Mouse (Mus musculus): Measurements from ENCODE around the gene Mapk10. TPM values are rescaled to one million over a fixed set of nuclear protein-coding genes. Genes with fewer than 3 reads are reported as not detected.

Mapk10 gene
- polyA plus RNA-seq, 1 experiment from 2014 or later = 132 TPM

DNA sequence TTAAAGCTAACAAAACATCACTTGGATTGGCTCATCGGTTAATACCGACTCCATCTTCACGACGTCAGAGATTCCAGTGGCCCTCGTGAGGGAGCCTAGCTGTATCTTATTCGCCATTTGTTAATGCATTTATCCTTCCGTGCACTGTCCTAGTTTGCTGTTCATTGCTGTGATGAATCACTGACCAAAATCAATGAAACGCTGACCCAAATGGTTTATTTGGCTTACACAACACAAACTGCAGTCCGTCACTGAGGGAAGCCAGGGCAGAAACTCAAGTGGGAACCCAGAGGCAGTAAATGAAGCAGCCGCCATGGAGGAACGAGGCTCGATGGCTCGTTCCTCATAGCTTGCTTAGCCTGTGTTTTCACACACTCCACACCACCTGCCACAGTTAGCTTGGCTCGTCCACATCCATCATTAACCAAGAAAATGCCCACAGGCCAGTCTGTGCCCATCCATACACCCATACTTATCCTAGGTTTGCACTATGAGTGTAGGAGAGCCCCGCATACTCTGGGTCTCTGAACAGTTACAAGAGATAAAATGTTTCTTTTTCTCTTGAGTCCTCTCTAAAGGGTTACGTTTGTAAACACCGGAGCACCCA is 140.0 kb downstream of the Mapk10 start:
- no peaks in the 10 kb centered on the region for H3K27me3 ChIP-seq (ENCODE audit: control insufficient read depth, insufficient read depth, low read depth, low read length)
- no peaks in the 10 kb centered on the region for H3K36me3 ChIP-seq (ENCODE audit: control insufficient read depth, insufficient read depth, low read length)
- H3K4me1 ChIP-seq (ENCODE audit: control insufficient read depth, insufficient read depth, low read length) = peaks cover 17% of the 10 kb centered on the region
- WGBS = 80% methylated on average over 17 of the region's 17 CpGs
- no peak overlapping the region for H3K4me2 ChIP-seq (ENCODE audit: low read length)
- H3K27ac ChIP-seq (ENCODE audit: low read length) = peak overlapping the region; percentile 66
- no peak overlapping the region for H3K4me3 ChIP-seq (ENCODE audit: low read depth, low read length)
- no peak for ATAC-seq
- H3K9me3 ChIP-seq (replicated peaks; ENCODE audit: control insufficient read depth, low read length, poor library complexity, severe bottlenecking) = no peaks in the 10 kb centered on the region
- no peak overlapping the region for H3K9ac ChIP-seq (ENCODE audit: low read depth, low read length)

DNA sequence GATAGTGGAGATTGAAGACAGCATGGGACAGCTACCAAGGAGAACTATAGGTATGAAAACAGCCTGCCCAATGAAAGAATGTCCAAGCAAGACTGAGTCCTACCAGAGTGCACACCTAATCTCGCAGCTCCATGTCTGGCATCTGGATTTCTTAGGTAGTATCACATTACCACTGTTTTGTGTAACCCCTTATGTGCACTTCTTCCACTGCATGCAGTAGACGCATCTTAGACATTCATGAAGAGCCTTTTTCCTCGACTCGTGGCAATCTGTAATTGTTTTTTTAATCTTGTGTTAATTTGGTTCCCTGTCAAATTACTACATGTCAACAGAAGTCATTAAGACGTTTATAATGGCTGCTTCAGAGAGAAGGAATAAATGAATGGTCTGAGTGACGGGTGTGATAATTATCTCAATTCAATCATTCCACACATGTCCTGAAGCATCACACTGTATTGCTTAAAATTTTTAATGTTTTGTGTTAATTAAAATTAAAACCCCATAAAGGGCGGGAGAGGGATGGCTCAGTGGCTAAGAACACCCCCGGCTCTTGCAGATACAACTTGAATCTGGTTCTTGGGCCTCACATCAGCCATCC is 160.7 kb downstream of the Mapk10 start:
- ATAC-seq = no peak
- no peak overlapping the region for H3K4me3 ChIP-seq (ENCODE audit: low read depth, low read length)
- no peak overlapping the region for H3K27ac ChIP-seq (ENCODE audit: low read length)
- no peaks in the 10 kb centered on the region for H3K9me3 ChIP-seq (replicated peaks; ENCODE audit: control insufficient read depth, low read length, poor library complexity, severe bottlenecking)
- H3K9ac ChIP-seq (ENCODE audit: low read depth, low read length) = no peak overlapping the region
- H3K4me1 ChIP-seq (ENCODE audit: control insufficient read depth, insufficient read depth, low read length) = no peaks in the 10 kb centered on the region; the same call in 1 of the 2 replicates
- H3K27me3 ChIP-seq (ENCODE audit: control insufficient read depth, insufficient read depth, low read depth, low read length) = no peaks in the 10 kb centered on the region
- no peak overlapping the region for H3K4me2 ChIP-seq (ENCODE audit: low read length)
- no peaks in the 10 kb centered on the region for H3K36me3 ChIP-seq (ENCODE audit: control insufficient read depth, insufficient read depth, low read length)
- 62% methylated on average over 8 of the region's 8 CpGs for WGBS

DNA sequence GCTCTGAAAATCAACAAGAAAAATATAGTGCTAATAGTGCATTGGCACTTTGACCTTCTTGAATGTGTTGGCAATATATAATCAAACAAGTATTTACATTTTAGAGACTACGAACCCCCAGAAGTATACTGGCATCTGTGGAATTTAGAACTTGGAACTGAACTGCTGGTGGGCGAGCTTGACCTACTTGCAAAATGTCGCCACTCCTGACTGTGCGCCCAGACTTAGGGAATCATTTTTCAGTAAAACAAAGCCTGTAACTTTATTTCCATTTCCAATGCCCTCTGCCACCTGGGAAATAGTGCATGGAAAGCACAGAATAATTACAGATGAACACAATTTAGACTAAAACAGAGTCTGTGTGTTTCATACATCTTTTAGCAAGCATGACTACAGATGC is 163.1 kb downstream of the Mapk10 start:
- H3K4me3 ChIP-seq (ENCODE audit: low read depth, low read length) = no peak overlapping the region
- H3K9ac ChIP-seq (ENCODE audit: low read depth, low read length) = no peak overlapping the region
- no peak overlapping the region for H3K4me2 ChIP-seq (ENCODE audit: low read length)
- H3K4me1 ChIP-seq (ENCODE audit: control insufficient read depth, insufficient read depth, low read length) = no peaks in the 10 kb centered on the region
- no peak for ATAC-seq
- 89% methylated on average over 4 of the region's 4 CpGs for WGBS
- H3K27ac ChIP-seq (ENCODE audit: low read length) = no peak overlapping the region
- no peaks in the 10 kb centered on the region for H3K36me3 ChIP-seq (ENCODE audit: control insufficient read depth, insufficient read depth, low read length)
- no peaks in the 10 kb centered on the region for H3K9me3 ChIP-seq (replicated peaks; ENCODE audit: control insufficient read depth, low read length, poor library complexity, severe bottlenecking)
- no peaks in the 10 kb centered on the region for H3K27me3 ChIP-seq (ENCODE audit: control insufficient read depth, insufficient read depth, low read depth, low read length)

DNA sequence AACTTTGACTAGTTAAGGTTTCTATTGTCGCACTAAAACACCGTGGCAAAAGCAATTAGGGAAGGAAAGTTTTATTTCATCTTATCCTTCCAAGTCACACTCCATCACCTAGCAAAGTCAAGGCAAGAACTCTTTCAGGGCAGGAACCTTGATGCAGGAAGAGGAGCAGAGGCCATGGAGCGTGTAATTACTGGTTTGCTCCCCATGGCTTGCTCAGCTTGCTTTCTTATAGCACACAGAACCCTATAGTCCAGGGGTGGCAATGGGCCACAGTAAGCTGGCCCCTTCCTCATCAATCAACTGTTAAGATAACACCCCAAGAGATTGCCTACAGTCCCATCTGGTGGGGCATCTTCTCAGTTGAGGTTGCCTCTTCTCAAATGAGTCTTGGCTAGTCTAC is 173.4 kb downstream of the Mapk10 start:
- no peak for ATAC-seq
- H3K27me3 ChIP-seq (ENCODE audit: control insufficient read depth, insufficient read depth, low read depth, low read length) = no peaks in the 10 kb centered on the region
- H3K4me1 ChIP-seq (ENCODE audit: control insufficient read depth, insufficient read depth, low read length) = no peaks in the 10 kb centered on the region
- 0 out of 2 replicates have a peak, but pooled peaks cover 5% of the 10 kb centered on the region for H3K36me3 ChIP-seq (ENCODE audit: control insufficient read depth, insufficient read depth, low read length)
- no peak overlapping the region for H3K4me2 ChIP-seq (ENCODE audit: low read length)
- no peaks in the 10 kb centered on the region for H3K9me3 ChIP-seq (replicated peaks; ENCODE audit: control insufficient read depth, low read length, poor library complexity, severe bottlenecking)
- H3K27ac ChIP-seq (ENCODE audit: low read length) = no peak overlapping the region
- H3K9ac ChIP-seq (ENCODE audit: low read depth, low read length) = no peak overlapping the region
- H3K4me3 ChIP-seq (ENCODE audit: low read depth, low read length) = no peak overlapping the region
- 96% methylated on average over 3 of the region's 3 CpGs for WGBS

DNA sequence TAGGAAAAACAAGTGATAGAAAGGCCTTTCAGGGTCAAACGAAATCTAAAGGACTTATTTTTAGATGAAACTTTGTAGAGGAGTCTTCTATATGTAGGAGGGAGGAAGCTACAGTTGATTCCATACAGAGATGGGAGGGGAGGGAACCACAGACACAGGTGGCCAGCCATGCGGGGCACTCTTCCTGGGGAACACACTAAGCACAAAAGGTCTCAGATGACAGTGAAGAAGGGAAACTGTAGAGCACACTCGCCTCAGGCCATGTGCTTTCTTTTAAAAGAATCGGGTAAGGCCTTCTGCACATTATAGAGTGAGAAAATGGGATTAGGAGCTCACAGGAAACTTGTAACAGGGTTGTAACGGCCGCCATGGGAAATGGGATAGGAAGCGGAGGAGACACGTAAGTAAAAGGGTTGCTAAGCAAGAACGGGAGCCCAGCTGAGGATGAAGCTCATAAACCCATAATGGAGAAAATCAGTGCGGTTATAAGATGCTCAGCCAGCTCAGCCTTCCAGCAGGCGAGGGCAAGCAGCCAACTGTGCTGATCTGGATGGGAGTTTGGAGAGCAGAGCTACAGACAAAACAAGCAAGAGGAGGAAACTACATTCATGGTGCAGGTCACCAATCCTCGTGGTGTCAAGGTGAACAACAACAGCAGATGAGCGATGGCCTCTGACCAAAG is 182.1 kb downstream of the Mapk10 start:
- Histone ChIP-seq H3K27ac (ENCODE audit: low read length) (no peak overlapping the region), H3K9me3 (replicated peaks; ENCODE audit: control insufficient read depth, low read length, poor library complexity, severe bottlenecking) (no peaks in the 10 kb centered on the region), H3K4me2 (ENCODE audit: low read length) (no peak overlapping the region), H3K36me3 (ENCODE audit: control insufficient read depth, insufficient read depth, low read length) (no peaks in the 10 kb centered on the region), H3K9ac (ENCODE audit: low read depth, low read length) (no peak overlapping the region), H3K4me3 (ENCODE audit: low read depth, low read length) (no peak overlapping the region), H3K27me3 (ENCODE audit: control insufficient read depth, insufficient read depth, low read depth, low read length) (no peaks in the 10 kb centered on the region), H3K4me1 (ENCODE audit: control insufficient read depth, insufficient read depth, low read length) (peaks cover 10% of the 10 kb centered on the region)
- peak; percentile 47; the same call in 1 of the 2 replicates for ATAC-seq
- WGBS = 41% methylated on average over 13 of the region's 13 CpGs

DNA sequence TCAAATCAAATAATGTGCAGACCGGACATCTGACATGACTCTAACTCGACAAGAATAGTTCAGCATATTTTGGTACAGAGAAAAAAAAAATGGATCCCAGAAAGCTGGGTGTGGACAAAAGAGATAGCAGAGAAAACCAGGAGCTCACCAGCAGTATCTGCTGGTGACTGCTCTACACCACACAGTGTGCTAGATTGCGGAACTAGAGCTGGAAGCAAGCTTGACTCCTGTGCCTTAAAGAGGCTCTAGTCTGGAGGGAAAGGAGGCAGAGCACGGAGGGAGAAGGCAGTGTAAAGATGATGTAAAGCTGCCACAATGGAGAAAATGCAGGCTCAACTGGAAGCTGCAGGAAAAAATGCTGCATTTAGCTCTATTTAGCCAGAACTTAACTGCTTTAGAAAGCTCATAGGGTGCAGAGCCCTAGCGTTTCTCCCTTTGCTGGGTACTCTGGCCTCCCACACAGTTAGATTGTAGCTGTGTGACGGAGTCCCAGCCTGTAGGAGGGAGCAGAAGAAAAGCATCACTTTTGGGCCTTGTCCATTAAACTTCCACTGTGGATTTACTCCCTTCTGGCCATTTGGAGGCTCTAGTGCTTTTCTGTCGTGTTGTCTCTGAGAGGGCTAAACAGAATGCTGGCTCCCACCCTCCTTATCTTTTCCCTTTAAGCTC is 188.5 kb downstream of the Mapk10 start:
- H3K4me3 ChIP-seq (ENCODE audit: low read depth, low read length) = no peak overlapping the region
- no peaks in the 10 kb centered on the region for H3K36me3 ChIP-seq (ENCODE audit: control insufficient read depth, insufficient read depth, low read length)
- H3K27me3 ChIP-seq (ENCODE audit: control insufficient read depth, insufficient read depth, low read depth, low read length) = no peaks in the 10 kb centered on the region
- WGBS = 44% methylated on average over 7 of the region's 7 CpGs
- peak overlapping the region; percentile 33 for H3K27ac ChIP-seq (ENCODE audit: low read length)
- no peak for ATAC-seq
- H3K9me3 ChIP-seq (replicated peaks; ENCODE audit: control insufficient read depth, low read length, poor library complexity, severe bottlenecking) = no peaks in the 10 kb centered on the region
- H3K4me2 ChIP-seq (ENCODE audit: low read length) = no peak overlapping the region
- peak overlapping the region; percentile 15; the same call in 1 of the 2 replicates for H3K9ac ChIP-seq (ENCODE audit: low read depth, low read length)
- H3K4me1 ChIP-seq (ENCODE audit: control insufficient read depth, insufficient read depth, low read length) = peaks cover 24% of the 10 kb centered on the region

DNA sequence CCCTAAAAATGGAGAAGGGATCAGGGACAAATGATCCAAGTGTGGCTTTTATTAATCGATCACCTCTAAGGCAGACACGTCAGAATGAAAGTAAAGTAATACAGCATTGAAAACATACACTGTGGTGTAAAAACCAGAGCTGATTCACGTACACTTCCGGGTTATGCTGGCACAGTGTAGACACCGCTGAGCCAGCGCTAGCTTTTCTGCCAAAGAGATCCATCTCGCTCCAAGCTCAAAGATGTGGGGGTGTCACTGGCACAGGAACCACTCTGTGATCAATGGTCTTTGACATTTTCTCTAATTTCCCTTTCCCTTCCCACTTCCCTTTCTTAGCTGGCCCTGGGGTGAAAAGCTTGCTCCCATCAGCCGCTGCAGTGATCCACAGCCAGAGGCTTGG is 189.7 kb downstream of the Mapk10 start:
- no peak overlapping the region for H3K9ac ChIP-seq (ENCODE audit: low read depth, low read length)
- 58% methylated on average over 8 of the region's 8 CpGs for WGBS
- H3K36me3 ChIP-seq (ENCODE audit: control insufficient read depth, insufficient read depth, low read length) = no peaks in the 10 kb centered on the region
- 0 out of 2 replicates have a peak, but pooled peaks have one; percentile 63 for ATAC-seq
- no peak overlapping the region for H3K4me2 ChIP-seq (ENCODE audit: low read length)
- H3K9me3 ChIP-seq (replicated peaks; ENCODE audit: control insufficient read depth, low read length, poor library complexity, severe bottlenecking) = no peaks in the 10 kb centered on the region
- no peak overlapping the region for H3K4me3 ChIP-seq (ENCODE audit: low read depth, low read length)
- H3K4me1 ChIP-seq (ENCODE audit: control insufficient read depth, insufficient read depth, low read length) = peaks cover 24% of the 10 kb centered on the region
- H3K27me3 ChIP-seq (ENCODE audit: control insufficient read depth, insufficient read depth, low read depth, low read length) = no peaks in the 10 kb centered on the region
- H3K27ac ChIP-seq (ENCODE audit: low read length) = peak overlapping the region; percentile 45

DNA sequence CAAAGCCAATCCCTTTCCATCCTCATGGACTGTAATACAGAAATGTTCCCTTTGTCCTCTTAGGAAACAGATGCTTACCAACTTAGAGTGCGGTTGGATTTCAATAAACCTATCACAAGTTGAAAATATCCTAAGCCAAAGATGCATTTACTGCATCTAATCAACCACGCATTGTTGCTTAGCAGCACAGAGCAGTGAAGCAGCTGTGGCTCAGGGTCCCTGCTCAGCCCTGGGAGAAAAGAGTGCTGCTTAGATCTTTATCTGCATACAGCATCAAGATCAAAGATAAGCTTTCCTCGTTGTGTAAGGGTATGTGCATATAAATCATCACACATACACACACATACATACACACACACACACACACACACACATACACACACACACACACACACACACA is 190.2 kb downstream of the Mapk10 start:
- no peaks in the 10 kb centered on the region for H3K36me3 ChIP-seq (ENCODE audit: control insufficient read depth, insufficient read depth, low read length)
- H3K27me3 ChIP-seq (ENCODE audit: control insufficient read depth, insufficient read depth, low read depth, low read length) = no peaks in the 10 kb centered on the region
- no peak overlapping the region for H3K4me3 ChIP-seq (ENCODE audit: low read depth, low read length)
- H3K9me3 ChIP-seq (replicated peaks; ENCODE audit: control insufficient read depth, low read length, poor library complexity, severe bottlenecking) = no peaks in the 10 kb centered on the region
- 12% methylated on average over 3 of the region's 3 CpGs for WGBS
- no peak overlapping the region for H3K4me2 ChIP-seq (ENCODE audit: low read length)
- H3K27ac ChIP-seq (ENCODE audit: low read length) = peak overlapping the region; percentile 50; the same call in 1 of the 2 replicates
- H3K9ac ChIP-seq (ENCODE audit: low read depth, low read length) = no peak overlapping the region
- ATAC-seq = peak; percentile 78
- H3K4me1 ChIP-seq (ENCODE audit: control insufficient read depth, insufficient read depth, low read length) = peaks cover 24% of the 10 kb centered on the region
